Mouse (Mus musculus): ENCODE measurements around the gene Olfr1412.

Gene Olfr1412

DNA sequence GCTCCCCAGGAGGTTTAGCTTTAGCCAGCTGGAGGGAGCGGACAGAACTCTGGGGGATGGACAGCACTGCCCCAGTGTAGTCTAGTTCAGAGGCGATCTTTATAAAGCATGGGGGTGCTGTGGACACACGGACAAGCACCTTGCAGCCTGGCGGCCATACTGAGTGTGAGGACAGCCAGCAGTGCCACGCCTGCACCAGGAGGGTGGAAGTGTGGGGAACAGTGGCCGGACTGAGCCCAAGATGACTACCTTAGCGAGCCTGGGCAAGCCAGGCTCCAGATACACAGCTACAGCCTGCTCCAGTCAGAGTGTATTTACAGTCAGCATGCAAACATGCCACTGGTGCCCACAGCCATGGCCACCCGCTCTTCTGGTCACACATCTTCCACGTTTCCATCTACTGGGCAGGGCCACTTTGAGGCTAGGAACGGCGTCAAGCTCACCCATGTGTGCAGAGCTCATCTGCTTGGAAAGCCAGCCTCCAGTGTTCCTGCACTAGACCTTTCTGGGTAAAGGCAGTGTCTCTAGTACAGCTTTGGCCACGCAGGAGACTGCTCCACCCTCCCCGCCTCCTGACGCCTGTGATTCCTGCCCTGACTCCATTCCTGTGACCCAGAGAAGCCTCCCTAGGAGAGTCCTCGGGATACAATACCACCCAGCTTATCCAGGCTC lies 52.1 kb downstream of the Olfr1412 start:
- DNase-seq (ENCODE audit: low spot score), result no peak

DNA sequence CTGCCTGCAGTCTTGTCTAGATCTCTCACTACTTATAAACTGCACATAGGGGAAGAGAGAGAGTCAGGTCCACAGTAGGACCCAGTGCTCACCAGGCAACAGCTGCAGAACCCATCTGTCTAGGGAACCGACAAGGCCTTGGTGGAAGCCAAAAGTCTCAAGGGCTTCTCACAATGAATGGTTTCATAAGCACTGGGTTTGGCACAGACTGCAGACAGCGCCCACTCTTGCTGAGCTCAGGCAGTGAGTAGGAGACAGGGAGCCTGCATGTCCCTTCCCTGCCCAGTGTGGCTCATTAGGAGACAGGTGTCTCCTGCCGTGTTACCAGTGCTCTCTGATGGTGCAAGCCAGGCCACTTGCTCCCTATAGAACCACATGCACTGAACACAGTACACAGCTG lies 52.6 kb downstream of the Olfr1412 start:
- DNase-seq (ENCODE audit: low spot score), result no peak

DNA sequence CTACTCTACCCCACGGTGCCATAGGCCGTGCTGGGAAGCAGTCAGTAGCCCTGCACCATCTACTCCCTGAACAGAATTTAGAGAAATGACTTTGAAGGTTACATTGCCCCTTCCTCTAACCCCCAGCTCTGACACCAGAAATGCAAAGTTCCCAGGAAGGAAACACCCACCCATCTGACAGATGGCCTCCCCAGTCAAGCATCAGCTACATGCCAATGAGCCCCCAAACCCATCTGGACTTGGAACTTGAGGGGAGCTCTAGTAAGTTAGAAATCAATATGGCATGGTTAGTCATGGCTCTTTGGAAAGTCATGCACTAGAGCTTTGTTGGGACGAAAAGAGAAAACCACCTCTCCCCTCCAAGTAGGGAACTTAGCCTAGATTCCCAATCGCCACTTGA lies 53.2 kb downstream of the Olfr1412 start:
- no peak for DNase-seq (ENCODE audit: low spot score)

DNA sequence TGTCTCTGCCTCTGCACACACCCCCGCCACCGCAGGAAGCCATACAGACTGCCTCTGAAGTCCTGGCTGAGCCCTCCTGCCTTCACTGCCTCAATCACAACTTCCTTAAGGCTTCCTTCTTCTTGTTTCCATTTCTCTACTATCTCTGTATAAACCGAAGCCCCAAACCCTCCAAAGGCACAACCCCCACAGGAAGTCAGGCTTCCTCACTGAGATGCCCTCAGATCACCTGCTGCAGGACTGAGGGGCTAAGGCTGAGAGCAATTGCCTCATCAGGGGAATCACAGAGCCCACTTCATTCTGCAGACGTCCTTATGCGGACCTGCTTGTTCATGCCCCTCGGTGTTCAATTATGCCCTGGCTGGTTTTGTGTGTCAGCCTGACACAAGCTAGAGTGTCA lies 54.8 kb downstream of the Olfr1412 start:
- DNase-seq (ENCODE audit: low spot score), result no peak
